Mouse (Mus musculus) heart, embryonic 14.5 days (tissue): ENCODE results near the gene Tmem274. TPM values are rescaled to one million over a fixed set of nuclear protein-coding genes. Genes with fewer than 3 reads are reported as not detected.
A peak's percentile ranks its signal among the peaks of the same experiment; 100 is the strongest.
"Not testable (repeated sequence)": the region's sequence is repeated elsewhere in the genome, so short reads cannot be mapped to it uniquely, and the experiment has no call there.

Experiments used
- ATAC-seq: fragments of 200-750 bp; cut with Nextera tagmentation; 2 replicates; pipeline ENCODE4 v1.8.0; 2017; ENCODE audit warnings: low read depth, moderate TSS enrichment; ENCODE audit not compliant: insufficient number of reproducible peaks, insufficient read depth, low FRiP score
- H3K27ac ChIP-seq, 2 experiments: fragments of 200-500 bp in 1 of 2; fragments of 300-500 bp in 1 of 2; sonication (generic) in 1 of 2; replicated peaks in 1 of 2; 2 replicates each; pipeline ENCODE4 v1.5.1; 2012 to 2014; ENCODE audit warnings: low read depth in 2 of 2, low read length in 2 of 2, control low read depth in 1 of 2, mild to moderate bottlenecking in 1 of 2, mixed read lengths in 1 of 2; ENCODE audit not compliant: control insufficient read depth in 1 of 2, insufficient read depth in 1 of 2
- H3K27me3 ChIP-seq: fragments of 300-500 bp; sonication (generic); 2 replicates; pipeline ENCODE4 v1.6.1; 2014; ENCODE audit warnings: mild to moderate bottlenecking, low read length, control low read depth; ENCODE audit not compliant: control insufficient read depth, insufficient read depth
- H3K36me3 ChIP-seq: fragments of 300-500 bp; sonication (generic); 2 replicates; pipeline ENCODE4 v1.6.1; 2014; ENCODE audit warnings: mild to moderate bottlenecking, control low read depth, low read length, mixed read lengths; ENCODE audit not compliant: control insufficient read depth, insufficient read depth
- H3K4me1 ChIP-seq, 2 experiments: fragments of 200-500 bp in 1 of 2; fragments of 300-500 bp in 1 of 2; sonication (generic) in 1 of 2; 2 replicates each; pipeline ENCODE4 v1.6.1; 2012 to 2014; ENCODE audit warnings: low read length in 2 of 2, control low read depth in 1 of 2, mixed read lengths in 1 of 2; ENCODE audit not compliant: control insufficient read depth in 2 of 2, insufficient read depth in 2 of 2
- H3K4me2 ChIP-seq: fragments of 300-500 bp; sonication (generic); 2 replicates; pipeline ENCODE4 v1.6.1; 2014; ENCODE audit warnings: mild to moderate bottlenecking, low read length
- H3K4me3 ChIP-seq, 2 experiments: fragments of 200-500 bp in 1 of 2; fragments of 300-500 bp in 1 of 2; sonication (generic) in 1 of 2; 2 replicates each; pipeline ENCODE4 v1.5.1; 2012 to 2014; ENCODE audit warnings: low read length in 2 of 2, mild to moderate bottlenecking in 2 of 2, control low read depth in 1 of 2, low read depth in 1 of 2, moderate library complexity in 1 of 2; ENCODE audit not compliant: control insufficient read depth in 1 of 2, insufficient read depth in 1 of 2
- H3K9ac ChIP-seq: fragments of 300-500 bp; sonication (generic); 2 replicates; pipeline ENCODE4 v1.6.1; 2014; ENCODE audit warnings: mild to moderate bottlenecking, low read length
- H3K9me3 ChIP-seq: fragments of 300-500 bp; sonication (generic); 2 replicates; pipeline ENCODE4 v1.6.1; 2016; ENCODE audit warnings: low read length, control low read depth; ENCODE audit not compliant: control insufficient read depth
- WGBS: fragments of 180-500 bp; shearing (Covaris S2); extraction: QIAGEN DNeasy Blood & Tissue Kit; methylation state at CpG from one replicate; pipeline ENCODE4 v1.1.7; 2014; 5-methylcytosine and 5-hydroxymethylcytosine counted together
- polyA plus RNA-seq: library from polyadenylated mRNA; unstranded; fragments of >200 nt; fragmentation: Nextera tagmentation; extraction: Ambion mirVana; gene quantifications from 2 replicates; pipeline ENCODE4 v1.2.1, GENCODE M21; 2014

The Tmem274 gene
- polyA plus RNA-seq, 1 experiment from 2014 or later, result not detected

DNA sequence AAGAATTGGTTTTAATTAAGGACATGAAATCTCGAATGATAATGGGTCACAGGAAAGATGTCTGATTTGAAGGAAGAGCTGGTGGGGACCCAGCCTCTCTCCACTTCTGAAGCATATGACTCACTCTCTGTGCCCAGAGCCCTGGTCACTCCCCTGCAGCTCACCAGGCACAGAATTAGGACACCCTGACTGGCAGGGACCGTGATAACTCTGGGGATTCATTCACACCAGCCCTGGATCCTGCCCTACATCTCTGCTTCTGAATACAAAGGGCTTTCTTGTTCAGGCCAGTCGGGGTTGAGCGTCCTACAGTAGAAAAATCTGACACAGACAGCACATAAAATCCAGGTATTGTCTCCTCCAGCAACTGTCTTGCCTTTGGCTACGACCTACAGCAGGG lies 18.7 kb upstream of the Tmem274 start:
- Histone ChIP-seq H3K27me3 (no peaks in the 10 kb centered on the region), H3K27ac (no peak overlapping the region), H3K4me2 (no peak overlapping the region), H3K9me3 (no peaks in the 10 kb centered on the region), H3K4me3 (no peak overlapping the region), H3K9ac (no peak overlapping the region), H3K4me1 (peaks cover 0 to 4% of the 10 kb centered on the region in 2 experiments; a peak in 3 of 4 replicates), H3K36me3 (no peaks in the 10 kb centered on the region)
- 59% methylated on average over 5 of the region's 5 CpGs for WGBS
- no peak for ATAC-seq

DNA sequence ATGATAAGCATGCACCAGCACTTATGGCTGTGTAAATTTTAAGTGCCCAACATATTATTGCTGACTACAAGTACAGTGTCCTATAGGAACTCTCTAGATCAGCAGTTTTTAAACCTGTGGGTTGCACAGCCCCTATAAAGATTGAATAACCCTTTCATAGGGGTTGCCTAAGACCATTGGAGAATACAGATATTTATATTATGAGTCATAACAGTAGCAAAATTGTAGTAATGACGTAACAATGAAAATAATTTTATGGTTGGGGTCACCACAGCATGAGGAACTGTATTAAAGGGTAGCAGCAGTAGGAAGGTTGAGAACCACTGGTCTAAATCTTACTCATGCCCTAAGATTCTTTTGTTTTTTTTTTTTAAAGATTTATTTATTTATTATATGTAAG lies 17.8 kb upstream of the Tmem274 start:
- ATAC-seq, result no peak
- 78% methylated on average over 1 of the region's 1 CpGs for WGBS
- H3K9me3 ChIP-seq, result no peaks in the 10 kb centered on the region
- H3K4me2 ChIP-seq, result no peak overlapping the region
- peaks cover 0 to 6% of the 10 kb centered on the region in 2 experiments; a peak in 3 of 4 replicates for H3K4me1 ChIP-seq
- no peak overlapping the region for H3K9ac ChIP-seq
- no peak overlapping the region for H3K27ac ChIP-seq
- H3K36me3 ChIP-seq, result no peaks in the 10 kb centered on the region
- no peaks in the 10 kb centered on the region for H3K27me3 ChIP-seq
- H3K4me3 ChIP-seq, result no peak overlapping the region

DNA sequence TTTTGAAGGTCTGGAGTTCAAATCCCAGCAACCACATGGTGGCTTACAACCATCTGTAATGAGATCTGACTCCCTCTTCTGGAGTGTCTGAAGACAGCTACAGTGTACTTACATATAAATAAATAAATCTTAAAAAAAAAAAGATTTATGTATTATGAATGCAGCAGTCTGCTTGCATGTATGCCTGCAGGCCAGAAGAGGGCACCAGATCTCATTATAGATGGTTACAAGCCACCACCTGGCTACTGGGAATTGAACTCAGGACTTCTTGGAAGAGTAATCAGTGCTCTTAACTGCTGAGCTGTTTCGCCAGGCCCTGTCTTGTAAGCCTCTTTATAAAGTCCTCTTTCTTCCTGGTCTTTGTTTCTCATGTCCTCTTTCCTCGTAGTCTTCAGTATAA lies 16.7 kb upstream of the Tmem274 start:
- H3K9ac ChIP-seq, H3K27me3 ChIP-seq, H3K9me3 ChIP-seq, H3K4me1 ChIP-seq, H3K36me3 ChIP-seq, ATAC-seq, H3K4me3 ChIP-seq, H3K27ac ChIP-seq, H3K4me2 ChIP-seq: not testable (repeated sequence)
- WGBS, result 92% methylated on average over 2 of the region's 2 CpGs

DNA sequence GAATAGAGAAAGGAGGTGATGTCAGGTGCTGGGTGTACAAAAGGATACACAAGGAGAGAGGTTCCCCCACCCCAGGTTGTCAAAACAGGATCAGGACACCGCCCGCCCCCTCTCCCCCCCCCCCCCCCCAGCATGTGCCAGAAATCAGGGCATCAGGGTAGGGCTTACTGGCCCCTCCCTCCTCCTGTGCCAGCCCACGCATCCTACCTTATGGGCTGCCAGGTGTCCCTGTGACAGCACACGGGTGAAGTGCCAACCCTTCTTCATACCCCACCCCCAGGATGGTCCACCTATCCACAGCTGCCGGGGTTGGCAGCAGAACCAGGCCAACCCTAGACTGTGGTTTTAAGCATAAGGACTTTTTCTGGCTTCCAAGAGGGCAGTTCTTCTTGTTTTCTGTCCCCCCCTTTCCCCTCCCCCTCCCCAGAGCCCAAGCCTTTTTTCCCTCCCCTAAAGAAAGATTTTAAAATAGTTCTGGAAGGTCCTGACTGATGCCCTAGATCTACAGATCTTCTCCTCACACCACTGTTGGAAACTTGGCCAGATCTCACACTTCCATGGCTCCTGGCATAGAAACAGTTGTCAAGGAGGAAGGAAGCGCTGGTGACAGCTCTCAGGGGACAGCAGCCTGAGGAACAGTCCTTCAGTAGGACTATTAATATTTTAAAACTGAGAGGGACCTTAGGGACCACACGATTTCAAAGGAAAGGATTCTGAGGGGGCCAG lies 15.4 kb upstream of the Tmem274 start:
- 52% methylated on average over 4 of the region's 7 CpGs for WGBS
- H3K27ac ChIP-seq, result no peak overlapping the region
- no peak overlapping the region for H3K4me2 ChIP-seq
- H3K9me3 ChIP-seq, result no peaks in the 10 kb centered on the region
- H3K9ac ChIP-seq, result no peak overlapping the region
- ATAC-seq, result no peak
- peaks cover 0 to 6% of the 10 kb centered on the region in 2 experiments; a peak in 3 of 4 replicates for H3K4me1 ChIP-seq
- no peaks in the 10 kb centered on the region for H3K36me3 ChIP-seq
- no peaks in the 10 kb centered on the region for H3K27me3 ChIP-seq
- H3K4me3 ChIP-seq, result no peak overlapping the region

DNA sequence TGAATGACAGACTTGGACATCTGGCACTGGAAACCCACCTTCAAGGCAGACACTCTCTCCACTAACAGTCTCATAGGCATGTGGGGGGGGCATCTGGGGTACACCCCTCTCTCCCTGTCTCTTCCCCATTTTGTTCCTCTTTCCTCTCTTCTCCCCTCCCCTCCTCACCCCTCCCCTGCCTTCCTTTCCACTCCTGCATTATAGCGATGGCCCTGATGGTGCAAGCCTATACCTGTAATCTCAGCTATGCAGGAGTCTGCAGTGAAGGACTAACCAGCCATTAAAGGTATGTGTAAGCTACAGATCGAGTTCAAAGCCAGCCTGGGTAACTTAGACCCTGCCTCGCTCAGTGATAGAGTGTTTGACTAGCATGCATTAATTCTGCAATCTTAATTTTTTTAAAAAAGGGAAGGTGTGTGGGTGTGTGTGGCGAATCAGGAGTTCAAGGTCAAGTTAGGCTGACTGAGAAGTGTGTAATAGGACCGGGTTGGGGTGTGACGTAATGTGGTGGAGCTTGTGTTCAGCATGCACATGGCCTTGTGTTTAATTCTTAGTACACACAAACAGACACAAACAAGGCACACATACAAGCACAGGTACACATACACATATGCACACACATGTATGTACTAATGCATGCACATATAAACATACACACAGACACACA lies 14.7 kb upstream of the Tmem274 start:
- no peak overlapping the region for H3K27ac ChIP-seq
- H3K9me3 ChIP-seq, result no peaks in the 10 kb centered on the region
- no peak overlapping the region for H3K4me2 ChIP-seq
- H3K27me3 ChIP-seq, result no peaks in the 10 kb centered on the region
- peaks cover 0 to 6% of the 10 kb centered on the region in 2 experiments; a peak in 3 of 4 replicates for H3K4me1 ChIP-seq
- H3K36me3 ChIP-seq, result peaks cover 2% of the 10 kb centered on the region; the same call in 1 of the 2 replicates
- ATAC-seq, result no peak
- 67% methylated on average over 6 of the region's 6 CpGs for WGBS
- H3K9ac ChIP-seq, result no peak overlapping the region
- no peak overlapping the region for H3K4me3 ChIP-seq

DNA sequence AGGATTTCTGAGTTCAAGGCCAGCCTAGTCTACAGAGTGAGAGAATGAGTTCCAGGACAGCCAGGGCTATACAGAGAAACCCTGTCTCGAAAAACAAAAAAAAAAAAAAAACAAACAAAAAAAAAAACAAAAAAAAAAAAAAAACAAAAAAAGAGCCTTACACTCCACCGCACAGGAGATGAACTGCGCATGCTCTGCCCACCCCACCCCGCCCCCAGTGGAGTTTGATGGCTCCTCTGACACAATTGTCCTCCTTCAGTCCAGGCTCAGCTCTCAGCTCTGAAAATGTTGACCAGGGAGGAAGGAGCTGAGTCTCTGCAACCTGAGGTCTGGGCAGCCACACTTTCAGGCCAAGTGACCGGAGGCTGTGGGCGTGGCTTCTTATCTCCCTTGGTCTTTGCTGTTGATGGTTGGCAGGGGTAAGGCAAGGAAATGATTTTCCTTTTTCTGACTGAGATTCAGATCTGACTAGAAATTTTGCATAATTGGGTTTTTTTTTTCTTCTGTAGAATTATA lies 13.7 kb upstream of the Tmem274 start:
- no peak overlapping the region for H3K9ac ChIP-seq
- ATAC-seq, result no peak
- H3K4me1 ChIP-seq, result peaks cover 0 to 6% of the 10 kb centered on the region in 2 experiments; a peak in 3 of 4 replicates
- H3K9me3 ChIP-seq, result no peaks in the 10 kb centered on the region
- peaks cover 10% of the 10 kb centered on the region for H3K36me3 ChIP-seq
- 0 out of 4 replicates have a peak overlapping the region, but pooled peaks of 1 of the 2 experiments have one; percentile 19 for H3K27ac ChIP-seq
- H3K4me3 ChIP-seq, result no peak overlapping the region
- H3K27me3 ChIP-seq, result no peaks in the 10 kb centered on the region
- no peak overlapping the region for H3K4me2 ChIP-seq
- 54% methylated on average over 6 of the region's 6 CpGs for WGBS

DNA sequence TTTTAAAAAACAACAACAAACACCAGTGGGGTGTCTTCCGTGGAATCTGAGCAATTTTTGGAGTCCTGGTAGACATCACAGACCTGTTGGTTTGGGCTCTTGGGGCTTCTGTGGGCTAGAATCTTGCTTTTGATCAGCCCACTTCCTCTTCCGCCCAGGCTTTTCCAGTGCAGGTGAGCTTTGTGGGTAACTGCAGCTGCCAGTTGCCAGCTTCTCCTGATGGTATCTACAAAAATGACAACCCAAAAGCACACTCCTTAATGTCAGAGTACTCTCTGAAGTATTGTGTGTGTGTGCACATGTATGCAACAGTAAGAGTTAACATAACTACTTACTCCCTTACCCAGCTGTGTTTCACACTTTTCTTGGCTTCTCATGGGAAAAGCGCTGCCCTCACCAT lies 7.6 kb upstream of the Tmem274 start:
- Histone ChIP-seq H3K27ac (no peak overlapping the region), H3K36me3 (peaks cover 39% of the 10 kb centered on the region), H3K27me3 (no peaks in the 10 kb centered on the region), H3K4me1 (no peaks in the 10 kb centered on the region), H3K4me2 (no peak overlapping the region), H3K9ac (no peak overlapping the region), H3K9me3 (no peaks in the 10 kb centered on the region), H3K4me3 (no peak overlapping the region)
- WGBS, result 91% methylated on average over 3 of the region's 3 CpGs
- no peak for ATAC-seq
